Mouse (Mus musculus): ENCODE results near the gene Rps10. TPM values are rescaled to one million over a fixed set of nuclear protein-coding genes. Genes with fewer than 3 reads are reported as not detected.

Gene Rps10
- polyA plus RNA-seq (2012; rRNA removed) = 873 and 890 TPM in 2 replicates

GRCm38 (mm10) chr17:27636132-27637020 lies at the start of gene Rps10:
Gene Rps10, minus strand, starts transcription at chr17:27636669.

GRCm38 (mm10) chr17:27655089-27656010 lies 18.9 kb upstream of the Rps10 start, which contains the start of gene Pacsin1:
Gene Pacsin1, plus strand, starts transcription at chr17:27655509.

GRCm38 (mm10) chr17:27634871-27635574 lies 1.4 kb downstream of the Rps10 start, which contains the start of gene RPS10-NUDT3:
Gene RPS10-NUDT3, minus strand, starts transcription at chr17:27635222.

GRCm38 (mm10) chr17:27623360-27624326 lies 12.8 kb downstream of the Rps10 start, which contains the start of gene Nudt3:
Gene Nudt3, minus strand, starts transcription at chr17:27623495.

Other genes starting within 250 kb of the Rps10 start
- 16.5 and 19.8 TPM in 2 replicates for gene Grm4, start 115.3 kb downstream of the Rps10 start, polyA plus RNA-seq (2012; rRNA removed)
- gene Hmga1, start 80.2 kb downstream of the Rps10 start, polyA plus RNA-seq (2012; rRNA removed) = 77.0 and 80.0 TPM in 2 replicates
- 71.1 and 77.5 TPM in 2 replicates for gene AI413582, start 70.9 kb downstream of the Rps10 start, polyA plus RNA-seq (2012; rRNA removed)
- 343 and 362 TPM in 2 replicates for gene Nudt3, start 13.2 kb downstream of the Rps10 start, polyA plus RNA-seq (2012; rRNA removed)
- 0.14 and 0.29 TPM in 2 replicates for gene RPS10-NUDT3, start 1.4 kb downstream of the Rps10 start, polyA plus RNA-seq (2012; rRNA removed)
- 34.8 and 41.1 TPM in 2 replicates for gene Pacsin1, start 18.8 kb upstream of the Rps10 start, polyA plus RNA-seq (2012; rRNA removed)
- gene Spdef, start 92.3 kb upstream of the Rps10 start, polyA plus RNA-seq (2012; rRNA removed) = 2.0 and 2.1 TPM in 2 replicates
- 52.0 and 53.4 TPM in 2 replicates for gene D17Wsu92e, start 184.0 kb upstream of the Rps10 start, polyA plus RNA-seq (2012; rRNA removed)
- 145 and 156 TPM in 2 replicates for gene Snrpc, start 201.5 kb upstream of the Rps10 start, polyA plus RNA-seq (2012; rRNA removed)
- gene Uhrf1bp1, start 219.8 kb upstream of the Rps10 start, polyA plus RNA-seq (2012; rRNA removed) = 12.8 and 13.1 TPM in 2 replicates